Mouse (Mus musculus): ENCODE data around the gene Cdh18. TPM values are rescaled to one million over a fixed set of nuclear protein-coding genes. Genes with fewer than 3 reads are reported as not detected.
A peak's percentile ranks its signal among the peaks of the same experiment; 100 is the strongest.
"Not testable (repeated sequence)": the region's sequence is repeated elsewhere in the genome, so short reads cannot be mapped to it uniquely, and the experiment has no call there.

Cdh18 gene
- polyA plus RNA-seq, 1 experiment from 2014 or later: 0.67 TPM

GRCm38 (mm10) chr15:22984647-22985046, 435.8 kb downstream of the Cdh18 start:
- no peak for ATAC-seq
- H3K27me3 ChIP-seq (replicated peaks): no peaks in the 10 kb centered on the region
- no peaks in the 10 kb centered on the region for H3K9me3 ChIP-seq
- no peak overlapping the region for H3K27ac ChIP-seq
- H3K36me3 ChIP-seq: no peaks in the 10 kb centered on the region
- H3K4me3 ChIP-seq (replicated peaks): no peak overlapping the region
- no peak overlapping the region for H3K4me2 ChIP-seq (replicated peaks)
- 57% methylated on average over 5 of the region's 5 CpGs for WGBS
- no peak overlapping the region for H3K9ac ChIP-seq
- no peaks in the 10 kb centered on the region for H3K4me1 ChIP-seq (replicated peaks)

GRCm38 (mm10) chr15:23016680-23017079, 467.9 kb downstream of the Cdh18 start:
- no peak overlapping the region for H3K4me3 ChIP-seq (replicated peaks)
- ATAC-seq: no peak
- WGBS: 83% methylated on average over 5 of the region's 5 CpGs
- no peak overlapping the region for H3K9ac ChIP-seq
- H3K4me2 ChIP-seq (replicated peaks): no peak overlapping the region
- H3K27me3 ChIP-seq (replicated peaks): no peaks in the 10 kb centered on the region
- H3K27ac ChIP-seq: no peak overlapping the region
- H3K36me3 ChIP-seq: no peaks in the 10 kb centered on the region
- H3K9me3 ChIP-seq: no peaks in the 10 kb centered on the region
- no peaks in the 10 kb centered on the region for H3K4me1 ChIP-seq (replicated peaks)

- no peaks in the 10 kb centered on the region for H3K9me3 ChIP-seq
- WGBS: 46% methylated on average over 2 of the region's 2 CpGs
These were observed 472.3 kb downstream of the Cdh18 start for GRCm38 (mm10) chr15:23021151-23021550.

GRCm38 (mm10) chr15:23022635-23023034, 473.8 kb downstream of the Cdh18 start:
- Histone ChIP-seq H3K4me2 (replicated peaks) (no peak overlapping the region), H3K36me3 (no peaks in the 10 kb centered on the region), H3K9ac (no peak overlapping the region), H3K4me1 (replicated peaks) (no peaks in the 10 kb centered on the region), H3K27ac (no peak overlapping the region), H3K4me3 (replicated peaks) (no peak overlapping the region), H3K9me3 (no peaks in the 10 kb centered on the region), H3K27me3 (replicated peaks) (no peaks in the 10 kb centered on the region)
- ATAC-seq: no peak

More at GRCm38 (mm10) chr15:23021151-23021550, 472.3 kb downstream of the Cdh18 start:
- Histone ChIP-seq H3K27ac (no peak overlapping the region), H3K4me1 (replicated peaks) (no peaks in the 10 kb centered on the region), H3K4me2 (replicated peaks) (no peak overlapping the region), H3K27me3 (replicated peaks) (no peaks in the 10 kb centered on the region), H3K36me3 (no peaks in the 10 kb centered on the region), H3K4me3 (replicated peaks) (no peak overlapping the region), H3K9ac (no peak overlapping the region)
- no peak for ATAC-seq

GRCm38 (mm10) chr15:23035551-23036207, 486.9 kb downstream of the Cdh18 start:
- Histone ChIP-seq H3K4me1 (replicated peaks) (no peaks in the 10 kb centered on the region), H3K36me3 (no peaks in the 10 kb centered on the region), H3K4me3 (replicated peaks) (peak overlapping the region; percentile 32), H3K27ac (no peak overlapping the region), H3K4me2 (replicated peaks) (peak overlapping the region; percentile 58), H3K9ac (no peak overlapping the region), H3K27me3 (replicated peaks) (no peaks in the 10 kb centered on the region), H3K9me3 (no peaks in the 10 kb centered on the region)
- ATAC-seq: peak; percentile 73
- WGBS: 4% methylated on average over 14 of the region's 14 CpGs

- peak; percentile 100 for ATAC-seq
- H3K9ac ChIP-seq: no peak overlapping the region
These were observed 487.6 kb downstream of the Cdh18 start for GRCm38 (mm10) chr15:23036208-23037065.

GRCm38 (mm10) chr15:23037561-23037960, 488.7 kb downstream of the Cdh18 start:
- H3K4me3 ChIP-seq (replicated peaks): no peak overlapping the region
- H3K4me2 ChIP-seq (replicated peaks): no peak overlapping the region
- H3K27ac ChIP-seq: no peak overlapping the region

More at GRCm38 (mm10) chr15:23036208-23037065, 487.6 kb downstream of the Cdh18 start:
- Histone ChIP-seq H3K9me3 (no peaks in the 10 kb centered on the region), H3K27me3 (replicated peaks) (no peaks in the 10 kb centered on the region), H3K4me1 (replicated peaks) (no peaks in the 10 kb centered on the region), H3K36me3 (no peaks in the 10 kb centered on the region), H3K4me3 (replicated peaks) (peak overlapping the region; percentile 32), H3K27ac (no peak overlapping the region), H3K4me2 (replicated peaks) (peak overlapping the region; percentile 58)
- 6% methylated on average over 23 of the region's 23 CpGs for WGBS

GRCm38 (mm10) chr15:23046127-23046785, 497.4 kb downstream of the Cdh18 start:
- no peaks in the 10 kb centered on the region for H3K9me3 ChIP-seq
- no peaks in the 10 kb centered on the region for H3K27me3 ChIP-seq (replicated peaks)
- H3K9ac ChIP-seq: no peak overlapping the region
- no peaks in the 10 kb centered on the region for H3K36me3 ChIP-seq
- ATAC-seq: no peak
- no peak overlapping the region for H3K27ac ChIP-seq
- H3K4me3 ChIP-seq (replicated peaks): no peak overlapping the region
- H3K4me1 ChIP-seq (replicated peaks): no peaks in the 10 kb centered on the region
- no peak overlapping the region for H3K4me2 ChIP-seq (replicated peaks)
- WGBS: 74% methylated on average over 4 of the region's 4 CpGs

More at GRCm38 (mm10) chr15:23037561-23037960, 488.7 kb downstream of the Cdh18 start:
- H3K9ac ChIP-seq: no peak overlapping the region
- no peak for ATAC-seq
- no peaks in the 10 kb centered on the region for H3K4me1 ChIP-seq (replicated peaks)
- no peaks in the 10 kb centered on the region for H3K27me3 ChIP-seq (replicated peaks)
- no peaks in the 10 kb centered on the region for H3K36me3 ChIP-seq
- H3K9me3 ChIP-seq: no peaks in the 10 kb centered on the region

- no peak for ATAC-seq
- WGBS: 70% methylated on average over 2 of the region's 2 CpGs
- H3K9ac ChIP-seq: no peak overlapping the region
- no peak overlapping the region for H3K27ac ChIP-seq
- no peaks in the 10 kb centered on the region for H3K36me3 ChIP-seq
- H3K27me3 ChIP-seq (replicated peaks): no peaks in the 10 kb centered on the region
- H3K9me3 ChIP-seq: no peaks in the 10 kb centered on the region
- H3K4me2 ChIP-seq (replicated peaks): no peak overlapping the region
- H3K4me1 ChIP-seq (replicated peaks): no peaks in the 10 kb centered on the region
- H3K4me3 ChIP-seq (replicated peaks): no peak overlapping the region
These were observed 503.2 kb downstream of the Cdh18 start for GRCm38 (mm10) chr15:23052006-23052405.

- not testable (repeated sequence) for H3K4me2 ChIP-seq (replicated peaks); ATAC-seq; H3K27me3 ChIP-seq (replicated peaks); H3K9ac ChIP-seq; H3K36me3 ChIP-seq; H3K27ac ChIP-seq; H3K9me3 ChIP-seq; H3K4me3 ChIP-seq (replicated peaks); H3K4me1 ChIP-seq (replicated peaks)
- 91% methylated on average over 1 of the region's 1 CpGs for WGBS
These were observed 536.5 kb downstream of the Cdh18 start for GRCm38 (mm10) chr15:23085326-23085725.

- no peak overlapping the region for H3K27ac ChIP-seq
- no peaks in the 10 kb centered on the region for H3K4me1 ChIP-seq (replicated peaks)
- H3K4me2 ChIP-seq (replicated peaks): no peak overlapping the region
- no peak for ATAC-seq
- H3K9me3 ChIP-seq: no peaks in the 10 kb centered on the region
- no peaks in the 10 kb centered on the region for H3K36me3 ChIP-seq
- no peaks in the 10 kb centered on the region for H3K27me3 ChIP-seq (replicated peaks)
- no peak overlapping the region for H3K4me3 ChIP-seq (replicated peaks)
- WGBS: 79% methylated on average over 2 of the region's 2 CpGs
- no peak overlapping the region for H3K9ac ChIP-seq
These were observed 538.7 kb downstream of the Cdh18 start for GRCm38 (mm10) chr15:23087535-23087934.

- no peaks in the 10 kb centered on the region for H3K9me3 ChIP-seq
- H3K27ac ChIP-seq: no peak overlapping the region
- no peaks in the 10 kb centered on the region for H3K27me3 ChIP-seq (replicated peaks)
- no peak for ATAC-seq
- H3K9ac ChIP-seq: no peak overlapping the region
- no peak overlapping the region for H3K4me3 ChIP-seq (replicated peaks)
- 67% methylated on average over 5 of the region's 5 CpGs for WGBS
- H3K4me1 ChIP-seq (replicated peaks): no peaks in the 10 kb centered on the region
- no peak overlapping the region for H3K4me2 ChIP-seq (replicated peaks)
- H3K36me3 ChIP-seq: no peaks in the 10 kb centered on the region
These were observed 547.8 kb downstream of the Cdh18 start for GRCm38 (mm10) chr15:23096601-23097000.

All from intestine, embryonic 15.5 days (tissue).